Mouse (Mus musculus) MEL (cell line): ENCODE results near the gene Ncapd3.

Experiments
- CTCF ChIP-seq, 3 experiments: IDR thresholded peaks in 2 of 3; conservative IDR thresholded peaks in 1 of 3; 2 replicates each; pipeline ENCODE4 v1.5.1; 2011 to 2012; ENCODE audit warnings: low read length in 3 of 3, low read depth in 2 of 3, mild to moderate bottlenecking in 2 of 3, improper control_type of control experiment in 1 of 3, inconsistent platforms in 1 of 3, mixed read lengths in 1 of 3, moderate library complexity in 1 of 3; ENCODE audit not compliant: control insufficient read depth in 1 of 3, insufficient read depth in 1 of 3, poor library complexity in 1 of 3, severe bottlenecking in 1 of 3
- E2F4 ChIP-seq: IDR thresholded peaks from 2 replicates; pipeline ENCODE4 v1.6.1; 2011; ENCODE audit warnings: low read depth, low read length, improper control_type of control experiment, borderline replicate concordance
- EP300 ChIP-seq, 2 experiments: IDR thresholded peaks; 2 replicates each; pipeline ENCODE4 v1.6.1; 2011; ENCODE audit warnings: improper control_type of control experiment in 2 of 2, low read length in 2 of 2, low read depth in 1 of 2, mild to moderate bottlenecking in 1 of 2
- GATA1 ChIP-seq: IDR thresholded peaks from 2 replicates; pipeline ENCODE4 v1.6.1; 2011; ENCODE audit warnings: low read depth, low read length, improper control_type of control experiment
- MXI1 ChIP-seq: IDR thresholded peaks from 2 replicates; pipeline ENCODE4 v1.6.1; 2011; ENCODE audit warnings: mild to moderate bottlenecking, low read depth, low read length, improper control_type of control experiment
- MYC ChIP-seq: IDR thresholded peaks from 2 replicates; pipeline ENCODE4 v1.6.1; 2011; ENCODE audit warnings: low read depth, mild to moderate bottlenecking, low read length, improper control_type of control experiment, moderate library complexity
- NELFE ChIP-seq: IDR thresholded peaks from 2 replicates; pipeline ENCODE4 v1.6.1; 2011; ENCODE audit warnings: low read depth, low read length, improper control_type of control experiment
- RCOR1 ChIP-seq: IDR thresholded peaks from 2 replicates; pipeline ENCODE4 v1.6.1; 2012; ENCODE audit warnings: low read depth, mild to moderate bottlenecking, inconsistent platforms, low read length, improper control_type of control experiment
- TBP ChIP-seq: IDR thresholded peaks from 2 replicates; pipeline ENCODE4 v1.8.0; 2011; ENCODE audit warnings: low read depth, low read length, improper control_type of control experiment
- UBTF ChIP-seq: IDR thresholded peaks from 2 replicates; pipeline ENCODE4 v1.6.1; 2012; ENCODE audit warnings: low read depth, mild to moderate bottlenecking, inconsistent platforms, low read length, improper control_type of control experiment, moderate library complexity, borderline replicate concordance; ENCODE audit not compliant: insufficient read depth
- USF1 ChIP-seq: IDR thresholded peaks from 2 replicates; pipeline ENCODE4 v1.6.1; 2014; ENCODE audit warnings: low read depth, mild to moderate bottlenecking, inconsistent platforms, low read length, improper control_type of control experiment, moderate library complexity
- USF2 ChIP-seq, 2 experiments: IDR thresholded peaks; 2 replicates each; pipeline ENCODE4 v1.6.1; 2011 to 2012; ENCODE audit warnings: improper control_type of control experiment in 2 of 2, low read length in 2 of 2, borderline replicate concordance in 1 of 2, inconsistent platforms in 1 of 2, low read depth in 1 of 2, mild to moderate bottlenecking in 1 of 2; ENCODE audit not compliant: insufficient read depth in 1 of 2
- ZKSCAN1 ChIP-seq: IDR thresholded peaks from 2 replicates; pipeline ENCODE4 v1.6.1; 2012; ENCODE audit warnings: low read depth, mild to moderate bottlenecking, inconsistent platforms, low read length, improper control_type of control experiment, moderate library complexity

GRCm38 (mm10) chr9:27108451-27108850 lies 78.5 kb downstream of the Ncapd3 start:
- TF ChIP-seq CTCF (IDR thresholded peaks at IDR 0.05 in 2 of 3, conservative IDR thresholded peaks at IDR 0.05 in 1 of 3; ENCODE audit: control insufficient read depth in 1 of 3, insufficient read depth in 1 of 3, low read depth in 2 of 3, low read length in 3 of 3, poor library complexity in 1 of 3, severe bottlenecking in 1 of 3) (no peak), ZKSCAN1 (no peak), RCOR1 (no peak), MXI1 (no peak), EP300 (IDR thresholded peaks at IDR 0.05; ENCODE audit: low read depth in 1 of 2, low read length in 2 of 2) (no peak), MYC (no peak), USF1 (no peak), NELFE (no peak), UBTF (no peak), E2F4 (no peak), TBP (no peak), USF2 (IDR thresholded peaks at IDR 0.05; ENCODE audit: borderline replicate concordance in 1 of 2, insufficient read depth in 1 of 2, low read depth in 1 of 2, low read length in 2 of 2) (no peak), GATA1 (no peak)
